Mouse (Mus musculus): ENCODE results near the gene Timm17a. TPM values are rescaled to one million over a fixed set of nuclear protein-coding genes. Genes with fewer than 3 reads are reported as not detected.

Gene Timm17a
- polyA plus RNA-seq, 1 experiment from 2014 or later: 159 TPM

DNA sequence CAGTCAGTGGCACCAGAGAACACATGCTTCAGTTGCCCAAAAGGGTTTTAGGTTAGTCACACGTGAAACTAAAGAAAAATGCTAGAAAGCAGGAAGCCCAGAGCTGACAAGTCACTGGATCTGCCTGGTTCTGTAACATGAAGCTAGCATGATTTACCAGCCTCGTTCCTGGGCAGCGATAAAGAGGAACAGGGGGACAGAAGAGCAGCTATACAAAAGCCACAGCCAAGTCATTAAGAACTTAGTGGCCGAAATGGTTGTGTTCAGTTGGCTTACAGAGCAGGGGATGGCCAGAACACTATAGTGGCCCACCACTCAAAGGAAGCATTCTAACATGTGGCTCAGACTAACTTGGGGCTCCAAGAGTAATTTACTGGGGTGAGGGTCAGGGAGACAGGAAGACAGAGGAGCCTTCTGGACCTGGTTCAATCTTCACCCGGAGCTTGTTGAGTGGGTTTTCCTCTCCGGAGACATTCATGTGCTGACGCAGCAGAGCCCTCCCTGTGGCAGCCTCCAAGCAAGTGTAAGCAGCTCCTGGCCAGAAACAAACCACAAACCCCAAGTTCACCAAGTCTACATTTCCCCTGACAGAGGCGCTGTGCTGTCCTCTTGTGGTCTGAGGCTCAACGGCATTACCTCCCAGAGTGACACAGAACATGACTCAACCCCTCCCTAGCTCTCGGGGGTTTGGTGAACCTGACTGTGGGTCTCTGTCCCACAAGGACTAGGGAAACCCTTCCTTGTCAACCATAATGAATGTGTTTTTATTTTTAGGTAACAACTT is 45.7 kb downstream of the Timm17a start:
- Histone ChIP-seq H3K4me1 (no peaks in the 10 kb centered on the region), H3K4me3 (replicated peaks) (no peak overlapping the region), H3K4me2 (no peak overlapping the region), H3K27me3 (no peaks in the 10 kb centered on the region), H3K9ac (no peak overlapping the region), H3K36me3 (replicated peaks) (peaks cover 71% of the 10 kb centered on the region), H3K27ac (no peak overlapping the region), H3K9me3 (no peaks in the 10 kb centered on the region)
- WGBS: 90% methylated on average over 10 of the region's 10 CpGs
- ATAC-seq (ENCODE audit: low FRiP score): no peak

DNA sequence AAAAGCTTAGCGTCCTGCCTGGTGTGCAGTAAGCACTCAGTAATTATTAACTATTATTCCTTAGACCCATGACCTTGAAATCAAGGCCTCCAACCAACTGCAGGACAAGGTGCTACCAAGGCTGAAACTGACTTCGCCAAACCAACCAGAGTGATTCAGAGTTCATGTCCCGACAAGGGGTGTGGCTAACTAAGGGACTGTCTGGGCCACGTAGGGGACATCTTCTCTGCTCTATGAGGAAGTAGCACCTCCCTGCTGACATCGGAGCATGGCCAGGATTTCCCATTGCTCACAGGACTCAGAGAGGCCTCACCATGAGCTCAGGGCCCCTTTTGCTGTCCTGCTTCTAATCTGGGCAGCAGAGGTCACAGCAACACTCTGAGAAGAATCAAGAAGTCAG is 47.7 kb downstream of the Timm17a start:
- no peak overlapping the region for H3K27ac ChIP-seq
- no peak for ATAC-seq (ENCODE audit: low FRiP score)
- no peaks in the 10 kb centered on the region for H3K27me3 ChIP-seq
- peaks cover 65% of the 10 kb centered on the region for H3K36me3 ChIP-seq (replicated peaks)
- no peak overlapping the region for H3K4me2 ChIP-seq
- no peaks in the 10 kb centered on the region for H3K9me3 ChIP-seq
- WGBS: 92% methylated on average over 5 of the region's 5 CpGs
- H3K9ac ChIP-seq: no peak overlapping the region
- H3K4me3 ChIP-seq (replicated peaks): no peak overlapping the region
- H3K4me1 ChIP-seq: no peaks in the 10 kb centered on the region

DNA sequence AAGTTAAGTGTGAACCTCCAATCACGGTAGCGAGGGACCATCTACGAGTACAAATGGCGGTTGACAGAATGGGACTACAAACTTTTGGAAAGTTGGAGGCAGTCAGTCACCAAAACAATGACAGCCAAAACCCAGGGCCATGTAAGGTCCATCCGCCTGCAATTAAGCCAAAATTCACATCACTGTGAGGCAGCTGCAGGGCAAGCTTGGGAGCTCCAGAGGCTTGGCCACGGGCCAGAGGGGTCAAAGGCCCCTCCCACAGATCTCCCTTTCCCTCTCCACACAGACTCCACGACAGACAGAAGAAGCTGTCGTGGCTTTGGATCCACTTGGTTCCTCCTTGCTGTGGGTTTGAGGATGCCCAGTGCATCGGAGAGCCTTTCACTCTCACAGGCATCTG is 50.3 kb downstream of the Timm17a start:
- H3K9ac ChIP-seq: no peak overlapping the region

DNA sequence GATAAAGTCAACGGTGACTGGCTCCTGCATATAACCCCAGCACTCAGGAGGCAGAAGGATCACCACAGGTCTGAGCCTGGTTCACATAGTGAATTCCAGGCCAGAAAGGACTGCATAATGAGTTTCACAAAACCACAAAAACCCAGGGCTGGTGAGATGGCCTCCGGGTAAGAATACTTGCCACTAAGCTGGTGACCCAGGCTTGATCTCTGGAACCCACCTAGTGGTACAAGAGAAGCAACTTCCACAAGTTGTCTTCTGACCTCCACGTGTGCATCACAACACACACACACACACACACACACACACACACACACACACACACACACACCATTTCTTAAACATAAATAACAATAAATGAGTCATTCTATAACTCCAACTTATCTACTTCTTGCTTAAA is 51.2 kb downstream of the Timm17a start:
- no peak overlapping the region for H3K27ac ChIP-seq
- H3K9ac ChIP-seq: no peak overlapping the region
- no peaks in the 10 kb centered on the region for H3K9me3 ChIP-seq
- H3K27me3 ChIP-seq: no peaks in the 10 kb centered on the region
- peaks cover 51% of the 10 kb centered on the region for H3K36me3 ChIP-seq (replicated peaks)
- peaks cover 10% of the 10 kb centered on the region for H3K4me1 ChIP-seq
- no peak overlapping the region for H3K4me2 ChIP-seq
- ATAC-seq (ENCODE audit: low FRiP score): no peak
- WGBS: 84% methylated on average over 3 of the region's 3 CpGs
- no peak overlapping the region for H3K4me3 ChIP-seq (replicated peaks)

More for the DNA sequence above, 50.3 kb downstream of the Timm17a start:
- Histone ChIP-seq H3K4me2 (no peak overlapping the region), H3K4me1 (peaks cover 7% of the 10 kb centered on the region), H3K9me3 (no peaks in the 10 kb centered on the region), H3K36me3 (replicated peaks) (peaks cover 61% of the 10 kb centered on the region), H3K27ac (no peak overlapping the region), H3K27me3 (no peaks in the 10 kb centered on the region), H3K4me3 (replicated peaks) (no peak overlapping the region)
- ATAC-seq (ENCODE audit: low FRiP score): no peak
- 89% methylated on average over 9 of the region's 9 CpGs for WGBS

DNA sequence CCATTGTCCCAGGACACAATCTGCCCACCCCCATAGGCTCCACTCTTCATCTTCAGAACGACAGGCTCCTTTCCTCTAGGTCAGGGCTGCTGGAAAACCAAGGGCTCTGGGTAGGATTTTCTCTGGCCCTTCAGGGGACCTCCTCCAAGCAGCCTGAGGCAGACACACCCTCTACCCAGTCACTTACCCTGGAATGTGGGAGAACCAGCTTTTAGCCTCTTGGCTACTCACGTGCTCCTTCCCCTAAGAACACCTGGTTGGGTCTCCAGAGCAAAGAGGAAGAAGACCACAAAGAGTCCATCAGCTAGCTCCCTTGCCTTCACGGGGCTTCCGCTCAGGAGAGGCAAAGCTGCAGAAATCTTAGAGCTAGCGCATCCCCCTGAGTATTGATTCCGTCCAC is 52.6 kb downstream of the Timm17a start:
- Histone ChIP-seq H3K9me3 (no peaks in the 10 kb centered on the region), H3K4me1 (peaks cover 10% of the 10 kb centered on the region), H3K4me2 (no peak overlapping the region), H3K9ac (no peak overlapping the region), H3K27me3 (no peaks in the 10 kb centered on the region), H3K27ac (no peak overlapping the region), H3K4me3 (replicated peaks) (no peak overlapping the region), H3K36me3 (replicated peaks) (peaks cover 38% of the 10 kb centered on the region)
- whole genome bisulfite sequencing: 75% methylated on average over 6 of the region's 6 CpGs
- ATAC-seq (ENCODE audit: low FRiP score): no peak

DNA sequence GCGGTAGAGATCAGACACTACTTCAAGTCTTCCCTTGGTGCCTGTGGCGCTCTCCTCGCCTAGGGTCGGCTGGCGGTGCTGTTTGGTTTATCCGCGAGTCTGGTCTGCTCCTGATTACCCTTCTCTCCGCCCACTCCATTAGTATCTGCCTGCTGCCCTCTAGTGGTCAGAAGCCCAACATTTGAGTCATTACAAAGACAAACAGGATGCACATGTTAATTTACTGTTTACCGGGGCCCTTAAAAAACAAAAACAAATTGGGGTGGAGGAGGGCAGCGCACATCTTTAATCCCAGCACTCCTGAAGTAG is 54.5 kb downstream of the Timm17a start:
- Histone ChIP-seq H3K27me3 (no peaks in the 10 kb centered on the region), H3K36me3 (replicated peaks) (peaks cover 25% of the 10 kb centered on the region), H3K4me2 (peak overlapping the region; percentile 52), H3K4me1 (peaks cover 10% of the 10 kb centered on the region), H3K9ac (peak overlapping the region; percentile 38; the same call in 1 of the 2 replicates), H3K9me3 (no peaks in the 10 kb centered on the region), H3K27ac (peak overlapping the region; percentile 43; the same call in 1 of the 2 replicates), H3K4me3 (replicated peaks) (peak overlapping the region; percentile 21; the same call in 1 of the 2 replicates)
- ATAC-seq (ENCODE audit: low FRiP score): peak; percentile 83
- WGBS: 2% methylated on average over 10 of the region's 10 CpGs

DNA sequence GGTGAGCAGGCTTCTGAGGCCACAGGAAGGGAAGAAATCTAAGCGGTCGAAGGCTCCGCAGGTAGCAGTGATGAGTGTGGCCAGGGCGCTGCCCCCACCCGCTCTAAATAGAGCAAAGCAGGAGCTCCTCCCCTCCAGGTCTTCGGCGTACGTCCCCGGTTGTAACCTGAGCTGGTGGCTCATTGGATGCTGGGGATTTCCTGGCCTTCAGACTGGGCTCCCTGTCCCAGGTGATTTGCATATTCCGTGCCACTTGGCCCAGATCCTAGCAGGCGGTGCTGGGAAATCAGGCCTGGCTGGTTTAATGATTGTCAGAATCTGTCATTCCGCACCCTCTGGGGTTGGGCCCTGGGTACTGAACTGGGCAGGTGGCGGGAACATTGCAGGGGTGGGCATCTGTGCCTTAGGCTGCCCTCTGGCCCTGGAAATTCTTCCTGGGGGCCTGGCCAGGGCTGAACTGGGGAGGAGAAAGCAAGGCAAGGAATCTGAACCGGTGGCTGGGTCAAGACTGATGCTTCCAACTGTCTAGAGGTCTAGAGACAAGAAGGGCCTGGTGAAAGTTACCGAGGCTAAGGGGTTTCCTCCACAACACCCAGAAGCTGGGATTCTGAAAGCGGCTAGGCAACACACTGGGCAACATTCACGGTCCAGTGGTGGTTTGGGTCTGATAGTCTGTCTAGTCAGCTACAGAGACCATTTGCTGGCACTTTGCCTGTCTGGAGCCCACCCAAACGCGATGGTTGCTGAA is 55.0 kb downstream of the Timm17a start, which contains the start of gene Elf3:
Gene Elf3 (minus strand): TSS at position 189 of the 748 bp plus-strand sequence.
- Histone ChIP-seq H3K4me2 (peak within 1 kb of the TSS; percentile 52), H3K9me3 (no peaks in the 10 kb centered on the region), H3K27ac (peak within 1 kb of the TSS; percentile 43; the same call in 1 of the 2 replicates), H3K27me3 (no peaks in the 10 kb centered on the region), H3K4me3 (replicated peaks) (peak within 1 kb of the TSS; percentile 21; the same call in 1 of the 2 replicates), H3K4me1 (peaks cover 10% of the 10 kb centered on the region), H3K36me3 (replicated peaks) (peaks cover 20% of the 10 kb centered on the region), H3K9ac (peak within 1 kb of the TSS; percentile 38)
- peak; percentile 66 for ATAC-seq (ENCODE audit: low FRiP score)
- 6% methylated on average over 19 of the region's 19 CpGs for WGBS

DNA sequence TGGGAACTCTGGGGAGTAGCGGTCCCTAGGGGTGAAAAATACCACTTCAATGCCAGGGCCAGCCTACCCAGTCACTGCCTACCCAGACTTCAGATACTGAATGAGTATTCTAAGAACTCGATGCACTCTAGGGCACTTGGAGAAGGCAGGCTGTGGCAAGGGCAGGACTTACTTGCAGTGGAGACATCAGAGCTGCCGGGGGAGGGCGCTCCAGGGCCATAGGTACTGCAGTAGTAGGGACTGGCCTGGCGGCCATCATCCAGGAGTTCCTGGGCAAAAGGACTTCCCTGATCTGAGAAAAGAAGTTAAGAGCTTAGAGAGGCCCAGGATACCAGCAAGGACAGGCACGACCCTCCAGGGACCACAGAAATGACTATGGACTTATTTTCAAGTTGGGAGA is 57.3 kb downstream of the Timm17a start:
- Histone ChIP-seq H3K36me3 (replicated peaks) (no peaks in the 10 kb centered on the region), H3K9ac (no peak overlapping the region), H3K27me3 (no peaks in the 10 kb centered on the region), H3K4me3 (replicated peaks) (no peak overlapping the region), H3K4me2 (no peak overlapping the region), H3K27ac (no peak overlapping the region), H3K9me3 (no peaks in the 10 kb centered on the region), H3K4me1 (peaks cover 10% of the 10 kb centered on the region)
- ATAC-seq (ENCODE audit: low FRiP score): no peak
- WGBS: 74% methylated on average over 6 of the region's 6 CpGs

DNA sequence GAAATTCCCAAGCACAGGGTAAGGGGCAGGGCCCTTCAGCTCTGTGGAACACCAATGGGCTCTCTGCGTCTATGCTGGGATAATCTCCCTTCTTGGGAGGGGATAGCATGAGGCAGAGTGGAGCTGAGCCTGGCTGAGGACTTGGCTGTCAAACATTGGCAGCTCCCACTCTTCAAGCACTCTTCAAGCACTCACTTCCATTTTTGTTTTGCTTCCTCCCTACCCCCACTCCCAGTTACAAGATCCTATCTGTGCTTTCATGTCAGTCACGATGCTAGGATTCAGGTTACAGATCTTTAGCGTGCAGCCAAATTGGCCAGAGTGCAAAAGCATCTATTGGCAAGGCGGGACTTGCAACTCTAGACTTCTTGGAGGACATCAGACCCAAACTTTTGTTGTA is 60.7 kb downstream of the Timm17a start:
- Histone ChIP-seq H3K27ac (no peak overlapping the region), H3K9ac (no peak overlapping the region), H3K4me2 (no peak overlapping the region), H3K4me3 (replicated peaks) (no peak overlapping the region), H3K27me3 (no peaks in the 10 kb centered on the region), H3K36me3 (replicated peaks) (no peaks in the 10 kb centered on the region), H3K4me1 (peaks cover 5% of the 10 kb centered on the region; the same call in 1 of the 2 replicates), H3K9me3 (no peaks in the 10 kb centered on the region)
- WGBS: 53% methylated on average over 4 of the region's 4 CpGs
- no peak for ATAC-seq (ENCODE audit: low FRiP score)

DNA sequence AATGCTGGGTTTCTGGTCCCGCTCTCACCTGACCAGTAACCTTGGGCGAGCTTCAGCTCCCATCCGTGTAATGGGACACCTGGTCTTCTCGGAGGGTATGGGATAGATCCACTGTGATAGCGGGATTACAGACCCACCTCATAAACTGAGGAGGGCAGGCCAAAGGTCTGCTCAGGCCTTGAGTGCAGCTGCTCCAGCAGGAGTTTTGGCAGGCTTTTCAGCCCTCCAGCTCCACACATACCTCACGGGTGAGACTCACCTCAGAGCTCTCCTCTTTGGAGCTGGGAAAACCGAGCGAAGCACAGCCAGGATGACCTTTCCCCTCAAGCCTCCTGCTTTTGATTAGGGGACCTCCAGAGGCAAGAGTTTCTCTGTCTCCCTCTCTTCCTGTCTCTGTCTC is 62.2 kb downstream of the Timm17a start:
- Histone ChIP-seq H3K4me3 (replicated peaks) (no peak overlapping the region), H3K4me1 (peaks cover 5% of the 10 kb centered on the region; the same call in 1 of the 2 replicates), H3K36me3 (replicated peaks) (no peaks in the 10 kb centered on the region), H3K4me2 (no peak overlapping the region), H3K9ac (no peak overlapping the region), H3K27ac (no peak overlapping the region), H3K9me3 (no peaks in the 10 kb centered on the region), H3K27me3 (no peaks in the 10 kb centered on the region)
- WGBS: 87% methylated on average over 8 of the region's 8 CpGs
- ATAC-seq (ENCODE audit: low FRiP score): no peak

DNA sequence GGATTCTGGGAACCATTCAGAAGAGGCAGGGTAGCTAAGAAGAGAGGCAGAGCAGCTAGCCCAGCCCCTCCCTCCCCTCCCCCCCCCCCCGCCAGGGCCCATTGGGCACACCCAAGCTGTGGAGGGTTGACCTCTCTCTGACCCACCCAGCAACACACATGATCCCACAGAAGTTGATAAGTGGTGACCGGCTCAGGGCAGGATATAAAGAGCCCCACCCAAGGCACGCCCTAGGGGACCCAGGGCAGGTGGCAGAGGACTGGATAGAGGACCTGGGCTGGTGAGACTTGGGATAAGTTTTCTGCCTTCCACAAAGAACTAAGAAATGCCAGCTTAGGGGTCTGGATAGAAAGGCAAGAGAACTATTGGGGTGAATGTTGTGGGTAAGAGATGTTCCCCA is 62.9 kb downstream of the Timm17a start:
- Histone ChIP-seq H3K4me1 (peaks cover 5% of the 10 kb centered on the region; the same call in 1 of the 2 replicates), H3K9ac (no peak overlapping the region), H3K9me3 (no peaks in the 10 kb centered on the region), H3K36me3 (replicated peaks) (no peaks in the 10 kb centered on the region), H3K27me3 (no peaks in the 10 kb centered on the region), H3K4me2 (no peak overlapping the region), H3K4me3 (replicated peaks) (no peak overlapping the region), H3K27ac (no peak overlapping the region)
- WGBS: 92% methylated on average over 2 of the region's 3 CpGs
- ATAC-seq (ENCODE audit: low FRiP score): no peak

DNA sequence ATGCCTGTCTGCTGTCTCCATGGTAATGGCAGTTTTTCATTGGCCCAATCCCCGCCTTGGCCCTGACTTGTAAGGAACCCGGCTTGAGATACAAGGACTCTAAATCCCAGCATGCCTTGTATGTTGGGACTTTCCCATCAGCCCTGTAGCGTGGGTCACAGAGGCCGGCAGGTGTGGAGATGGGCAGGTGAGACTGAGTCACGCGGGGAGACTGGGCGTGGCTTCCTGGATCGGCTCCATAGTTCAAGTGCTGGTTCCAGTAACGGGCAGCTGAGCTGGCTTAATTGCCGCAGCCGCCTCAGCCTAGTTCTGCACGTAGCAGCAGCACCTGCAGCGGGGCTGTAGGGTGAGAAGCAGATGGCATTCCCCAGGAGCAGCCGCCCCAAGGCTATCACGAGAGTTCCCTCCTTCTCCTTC is 65.1 kb downstream of the Timm17a start:
- no peaks in the 10 kb centered on the region for H3K36me3 ChIP-seq (replicated peaks)
- ATAC-seq (ENCODE audit: low FRiP score): peak; percentile 60
- no peak overlapping the region for H3K9ac ChIP-seq
- 4% methylated on average over 15 of the region's 15 CpGs for WGBS
- no peaks in the 10 kb centered on the region for H3K9me3 ChIP-seq
- no peak overlapping the region for H3K27ac ChIP-seq
- H3K4me3 ChIP-seq (replicated peaks): peak overlapping the region; percentile 30
- H3K27me3 ChIP-seq: no peaks in the 10 kb centered on the region
- peak overlapping the region; percentile 54 for H3K4me2 ChIP-seq
- H3K4me1 ChIP-seq: peaks cover 5% of the 10 kb centered on the region; the same call in 1 of the 2 replicates
